Mouse (Mus musculus): ENCODE data around the gene Gm9857. TPM values are rescaled to one million over a fixed set of nuclear protein-coding genes. Genes with fewer than 3 reads are reported as not detected.

Gm9857 gene
- not detected for polyA plus RNA-seq (2017; shearing (Covaris generic))

DNA sequence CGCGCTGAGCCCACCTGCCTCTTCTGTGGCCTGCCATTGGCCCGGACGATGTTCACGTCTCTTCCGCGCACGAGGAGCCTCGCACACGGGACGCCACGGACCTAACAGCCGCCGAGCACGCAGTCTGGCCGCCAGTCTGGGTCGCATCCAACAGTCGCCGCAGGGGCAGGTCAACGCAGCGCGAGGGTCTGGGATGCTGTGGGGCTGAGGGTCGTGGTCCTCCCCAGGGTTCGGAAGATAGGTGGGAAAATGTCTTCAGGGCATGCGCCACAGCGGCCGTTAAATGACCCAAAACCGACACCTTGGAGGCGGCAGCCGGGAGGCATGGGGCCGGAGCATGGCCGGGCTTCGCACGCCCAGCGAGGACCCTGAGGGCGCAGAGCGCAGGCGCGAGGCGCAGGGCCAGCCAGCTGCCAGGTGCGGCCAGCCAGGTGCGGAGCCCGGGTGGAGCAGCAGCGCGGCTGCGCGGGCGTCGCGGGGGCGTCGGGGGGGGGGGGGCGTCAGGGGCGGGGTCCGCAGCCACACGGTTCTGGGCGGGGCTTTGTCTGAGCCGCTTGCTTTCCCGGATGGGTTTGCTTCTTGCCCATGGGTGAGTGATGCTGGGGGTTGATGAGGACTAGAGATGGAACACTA is at the start of gene Gm9857:
TSS of gene Gm9857 (minus strand) at position 445 of the 633 bp plus-strand sequence.
- ATAC-seq: no peak

DNA sequence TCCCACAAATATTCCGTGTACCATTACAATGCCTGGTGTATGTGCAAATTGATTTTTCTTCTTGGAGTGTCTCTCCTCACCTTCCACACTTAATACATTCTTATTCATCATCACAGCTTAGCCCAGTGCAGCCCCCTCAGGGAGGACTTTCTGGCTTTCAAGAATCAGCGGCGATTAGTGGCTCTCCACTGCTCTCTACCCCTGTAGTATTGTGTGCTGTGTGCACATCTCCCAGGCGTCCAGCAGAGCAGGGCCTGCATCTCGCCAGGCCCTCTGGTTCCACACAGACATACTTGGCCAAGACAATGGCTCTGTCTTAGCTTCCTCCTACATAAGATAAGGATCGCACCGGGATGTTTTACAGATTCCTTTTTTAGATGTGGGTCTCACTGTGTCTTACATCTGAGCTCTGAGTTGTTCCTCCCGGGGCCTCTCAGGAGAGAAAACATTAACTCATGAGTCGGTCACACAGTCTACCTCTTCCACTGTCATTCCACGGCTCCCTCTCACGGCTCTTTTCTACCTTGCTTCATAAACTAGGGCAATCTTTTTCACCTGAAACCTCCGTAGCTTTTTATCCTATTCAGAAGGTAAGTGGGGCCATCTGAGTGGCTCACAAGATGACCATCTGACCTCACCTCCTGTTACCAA is 46.9 kb upstream of the Gm9857 start:
- ATAC-seq: no peak

DNA sequence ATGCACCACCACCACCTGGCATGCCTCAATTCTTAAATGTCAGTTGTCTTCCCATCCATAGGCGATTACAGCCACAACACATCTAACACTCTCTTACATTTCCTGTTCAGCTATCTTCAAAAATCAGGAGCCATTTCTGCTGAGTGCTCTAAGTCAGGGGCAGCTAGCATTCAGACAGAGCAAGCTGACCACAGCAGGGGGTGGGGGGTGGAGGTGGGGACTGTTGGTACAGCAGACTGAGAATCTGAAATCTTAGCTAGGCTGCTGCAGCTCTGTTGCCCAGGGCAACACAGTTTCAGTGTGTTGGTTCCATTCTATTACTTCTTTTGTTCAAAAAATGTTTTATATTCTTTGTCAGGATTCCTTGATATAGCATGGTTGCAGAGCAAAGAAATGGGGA is 46.3 kb upstream of the Gm9857 start:
- ATAC-seq: no peak

DNA sequence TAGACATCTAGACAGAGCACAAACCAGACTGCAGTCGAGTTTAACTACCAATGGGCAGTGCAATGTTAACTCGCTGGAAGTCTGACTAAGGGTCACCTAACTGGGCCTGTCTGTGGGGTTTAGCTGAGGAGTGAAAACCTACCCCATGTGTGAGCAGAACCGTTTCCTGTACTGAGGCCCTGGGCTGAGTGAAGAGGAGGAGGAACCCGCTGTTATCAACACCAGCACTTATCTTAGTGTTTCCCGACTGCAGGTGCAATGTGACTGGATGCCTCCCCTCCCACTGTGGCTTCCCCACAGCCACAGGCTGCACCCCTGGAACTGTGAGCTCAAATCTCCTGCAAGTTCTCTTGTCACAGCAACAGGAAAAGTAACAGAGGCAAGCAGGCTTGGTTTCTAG is 43.7 kb upstream of the Gm9857 start:
- no peak for ATAC-seq

- no peak for ATAC-seq
These were observed 41.7 kb upstream of the Gm9857 start for GRCm38 (mm10) chr3:108981946-108982345.

- no peak for ATAC-seq
These were observed 37.2 kb upstream of the Gm9857 start for GRCm38 (mm10) chr3:108977340-108978030.

- ATAC-seq: no peak
These were observed 34.8 kb upstream of the Gm9857 start for GRCm38 (mm10) chr3:108974920-108975485.

DNA sequence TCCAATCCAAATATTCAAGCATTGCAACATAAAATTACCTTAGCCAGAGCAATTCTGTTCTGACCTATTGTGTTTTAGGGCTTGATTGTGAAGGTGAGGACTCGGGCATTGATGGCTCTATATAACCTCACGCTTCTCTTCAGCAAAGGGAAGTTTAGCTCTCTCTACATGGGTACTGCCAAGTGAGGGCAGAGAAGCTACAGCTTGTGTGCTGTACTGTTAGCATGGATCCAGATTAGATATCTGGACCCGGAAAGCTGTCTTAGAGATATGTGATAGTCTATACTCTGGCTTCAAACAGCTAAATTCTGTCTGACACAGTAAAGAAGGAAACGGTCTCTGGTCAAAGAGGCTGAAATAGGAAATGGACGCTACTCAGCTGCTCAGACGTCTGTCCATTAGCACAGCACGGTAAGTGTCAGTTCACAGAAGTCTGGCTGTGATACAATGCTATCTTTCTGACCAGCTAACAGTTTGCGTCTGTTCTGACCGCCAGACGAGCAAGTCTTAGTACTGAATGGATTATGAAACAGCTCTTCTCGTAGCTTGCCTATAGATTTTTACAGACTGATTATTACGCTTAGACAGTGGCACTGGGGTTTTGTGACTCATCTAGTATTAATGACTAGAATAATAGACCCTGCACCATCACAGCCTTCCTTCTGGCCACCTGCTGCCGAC is 33.9 kb upstream of the Gm9857 start:
- ATAC-seq: no peak

- no peak for ATAC-seq
These were observed 25.8 kb upstream of the Gm9857 start for GRCm38 (mm10) chr3:108966051-108966450.

DNA sequence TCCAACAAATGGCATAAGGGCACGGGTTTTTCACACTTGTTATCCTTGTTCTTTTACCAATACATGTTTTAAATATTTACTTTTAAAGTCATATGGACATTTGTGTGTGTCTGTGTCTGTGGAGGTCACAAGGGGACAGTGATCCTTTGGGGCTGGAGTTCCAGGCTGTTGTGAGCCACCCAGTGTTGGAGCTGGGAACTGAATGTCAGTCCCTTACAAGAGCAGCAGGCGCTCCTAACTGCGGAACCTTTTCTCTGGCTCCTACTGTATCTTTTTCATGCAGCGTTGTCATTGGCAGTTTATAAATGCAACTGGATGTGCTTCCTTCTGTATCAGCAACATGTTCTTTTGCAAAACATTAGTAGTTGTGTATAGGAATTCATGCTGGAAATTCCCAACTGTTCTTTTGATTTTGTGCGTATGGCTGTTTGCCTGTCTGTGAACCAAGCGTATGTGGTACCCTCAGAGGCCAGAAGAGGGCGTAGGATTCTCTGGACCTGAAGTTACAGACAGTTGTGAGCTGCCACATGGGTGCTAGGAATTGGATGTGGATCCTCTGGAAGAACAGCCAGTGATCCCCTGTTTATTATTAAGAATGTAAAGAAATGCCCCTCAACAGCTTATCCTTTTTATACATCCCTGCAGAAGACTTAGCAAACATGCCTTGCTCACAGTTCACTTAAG is 24.3 kb upstream of the Gm9857 start:
- ATAC-seq: no peak

DNA sequence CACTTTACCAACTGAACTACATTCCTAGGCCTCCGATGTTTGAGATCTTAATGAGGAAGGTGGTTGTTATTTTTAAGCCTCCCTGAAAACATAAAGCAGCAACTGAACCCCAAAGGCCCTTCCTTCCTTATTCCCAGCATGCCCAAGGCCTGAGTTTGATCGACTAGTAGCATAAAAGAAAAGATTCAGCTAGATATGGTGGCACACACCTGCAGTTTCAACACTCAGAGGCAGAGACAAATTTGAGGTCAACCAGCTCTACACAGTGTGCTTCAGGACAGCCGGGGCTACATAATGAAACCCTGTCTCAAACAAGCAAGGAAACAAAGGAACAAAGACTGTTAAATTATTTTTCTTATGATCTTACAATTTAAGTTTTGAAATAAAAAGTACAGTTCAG is 23.5 kb upstream of the Gm9857 start:
- ATAC-seq: no peak

DNA sequence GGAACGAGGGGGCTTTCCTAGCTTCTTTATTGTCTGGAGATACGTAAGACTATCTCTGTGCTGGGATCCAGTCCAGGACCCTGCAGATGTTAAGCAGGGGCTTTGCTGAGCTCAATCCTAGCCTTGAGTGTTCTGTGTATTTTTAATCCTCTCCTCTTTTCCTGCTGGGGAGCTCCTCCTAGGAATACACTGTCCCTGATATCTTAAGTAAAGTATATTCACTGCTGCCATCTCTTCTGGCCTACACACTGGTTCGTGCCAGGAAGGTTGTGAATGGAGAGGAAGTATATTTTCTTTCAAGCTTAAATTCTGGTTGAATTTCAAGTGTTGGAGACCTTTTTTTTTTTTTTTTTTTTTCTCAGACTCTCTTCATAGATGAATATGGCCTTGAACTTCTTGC is 23.0 kb upstream of the Gm9857 start:
- no peak for ATAC-seq

- no peak for ATAC-seq
These were observed 21.4 kb upstream of the Gm9857 start for GRCm38 (mm10) chr3:108961655-108962054.

DNA sequence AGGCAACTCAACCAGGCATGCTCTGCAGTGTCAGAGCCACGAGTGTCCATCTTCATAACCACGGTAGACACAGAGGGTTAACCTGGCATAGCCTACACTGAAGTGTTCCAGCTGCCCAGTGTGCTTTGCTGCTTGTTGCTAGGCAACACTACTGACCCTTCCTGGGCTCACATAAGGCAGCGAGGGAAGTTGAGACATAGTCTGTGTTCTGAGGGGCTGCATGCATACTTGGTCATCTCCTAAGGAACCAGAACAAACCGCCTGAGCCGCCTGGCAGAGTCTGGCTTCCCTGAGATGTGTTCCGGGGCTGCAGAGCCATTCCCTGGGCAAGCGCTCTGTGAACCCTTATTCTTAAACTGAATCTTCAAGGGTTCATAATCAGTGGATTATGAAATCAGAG is 21.0 kb upstream of the Gm9857 start:
- no peak for ATAC-seq

DNA sequence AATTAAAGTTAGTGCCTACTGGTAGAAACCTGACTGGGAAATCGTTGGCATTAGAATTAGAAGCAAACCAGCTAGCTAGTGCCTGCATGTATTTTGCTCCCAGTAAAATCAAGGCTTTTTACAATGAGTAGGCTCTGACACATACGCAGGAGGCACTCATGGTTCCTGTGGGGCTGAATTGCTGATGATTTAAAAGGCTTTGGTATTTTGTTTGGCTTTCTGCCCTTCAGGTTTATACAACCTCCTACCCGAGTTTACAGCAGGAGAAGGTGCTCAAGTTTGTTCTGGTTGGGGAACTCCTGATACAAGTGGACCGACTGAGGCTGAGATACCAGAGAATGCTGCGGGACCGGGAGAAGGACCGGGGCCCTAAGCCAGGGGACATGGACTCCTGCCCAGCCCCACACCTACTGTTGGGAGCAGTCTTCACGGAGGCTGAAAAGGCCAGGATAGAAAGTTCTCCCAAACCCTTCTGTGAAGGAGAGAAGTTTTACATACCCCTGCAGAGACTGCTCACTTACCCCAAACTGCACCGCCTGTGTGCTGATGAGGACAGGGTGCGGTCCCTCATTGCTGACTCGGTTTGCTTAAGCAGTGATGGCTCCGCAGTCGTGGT is 19.5 kb upstream of the Gm9857 start:
- no peak for ATAC-seq

GRCm38 (mm10) chr3:108957976-108958375 is 17.7 kb upstream of the Gm9857 start:
- ATAC-seq: no peak

DNA sequence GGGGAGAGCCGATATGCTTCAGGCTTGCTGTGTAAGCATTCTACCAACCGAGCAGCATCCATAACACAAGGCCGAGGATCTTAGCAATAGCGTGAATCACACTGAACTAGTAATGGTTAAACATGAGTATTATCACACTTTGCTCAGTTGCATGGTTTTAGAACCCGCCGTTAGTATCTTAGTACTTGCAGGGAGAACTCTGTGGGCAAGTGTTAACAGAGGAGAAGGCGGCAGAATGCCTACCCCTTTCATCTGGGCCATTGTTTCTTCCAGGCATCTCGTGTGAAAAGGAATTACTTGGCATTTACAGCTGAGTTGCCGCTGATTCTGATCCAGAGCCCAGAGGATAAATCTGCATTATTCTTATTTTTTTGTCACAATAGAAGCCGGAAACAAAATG is 751 bp upstream of the Gm9857 start:
- no peak for ATAC-seq

- no peak for ATAC-seq
These were observed 672 bp downstream of the Gm9857 start, which contains the start of gene Henmt1 for GRCm38 (mm10) chr3:108939573-108939972. Gene Henmt1, plus strand, starts transcription at chr3:108939873.

- no peak for ATAC-seq
These were observed 1.6 kb downstream of the Gm9857 start for GRCm38 (mm10) chr3:108938691-108939090.

GRCm38 (mm10) chr3:108933557-108933956 is 6.7 kb downstream of the Gm9857 start:
- no peak for ATAC-seq

GRCm38 (mm10) chr3:108926308-108926707 is 13.9 kb downstream of the Gm9857 start:
- no peak for ATAC-seq

GRCm38 (mm10) chr3:108925677-108926076 is 14.6 kb downstream of the Gm9857 start:
- ATAC-seq: no peak
